ENCODE assay signal across 8 mouse cellular contexts in genomic region chr4:119194909-119195581, GRCm38 (mm10). TPM values are rescaled to one million over a fixed set of nuclear protein-coding genes. Genes with fewer than 3 reads are reported as not detected.
A peak's percentile ranks its signal among the peaks of the same experiment; 100 is the strongest.
DNase-seq lines count a peak whose midpoint lies in the region; ATAC-seq and TF ChIP-seq lines count a peak whose summit lies in the region.

Gene Svbp, plus strand, starts transcription at chr4:119195306.

- ATAC-seq in intestine, postnatal 0 days = peak; percentile 95

- H3K27ac ChIP-seq in embryonic facial prominence, embryonic 10.5 days (replicated peaks) = peak within 1 kb of the TSS; percentile 90
- peak within 1 kb of the TSS; percentile 36; the same call in 1 of the 2 replicates for H3K27ac ChIP-seq in intestine, postnatal 0 days (ENCODE audit: low read depth, low read length)
- H3K27ac ChIP-seq in midbrain, embryonic 10.5 days (replicated peaks) = peak within 1 kb of the TSS; percentile 93

- H3K9ac ChIP-seq in intestine, postnatal 0 days (ENCODE audit: low read depth, low read length) = peak within 1 kb of the TSS; percentile 61

- TF ChIP-seq CTCF in intestine, postnatal 0 days (IDR thresholded peaks at IDR 0.05; ENCODE audit: low read depth) = no peak

- peak within 1 kb of the TSS; percentile 72 for H3K4me2 ChIP-seq in intestine, postnatal 0 days (replicated peaks; ENCODE audit: low read depth)

- H3K36me3 ChIP-seq in embryonic facial prominence, embryonic 10.5 days (replicated peaks) = peaks cover 18% of the 10 kb centered on the region; the same call in 1 of the 2 replicates
- H3K36me3 ChIP-seq in intestine, postnatal 0 days (ENCODE audit: control insufficient read depth, insufficient read depth) = no peaks in the 10 kb centered on the region
- peaks cover 12% of the 10 kb centered on the region for H3K36me3 ChIP-seq in midbrain, embryonic 10.5 days

- H3K27me3 ChIP-seq in embryonic facial prominence, embryonic 10.5 days (replicated peaks; ENCODE audit: low read depth, poor library complexity, severe bottlenecking) = no peaks in the 10 kb centered on the region
- no peaks in the 10 kb centered on the region for H3K27me3 ChIP-seq in intestine, postnatal 0 days (replicated peaks; ENCODE audit: control insufficient read depth, insufficient read depth, low read length)
- H3K27me3 ChIP-seq in midbrain, embryonic 10.5 days (ENCODE audit: low read depth, poor library complexity, severe bottlenecking) = no peaks in the 10 kb centered on the region

- under 1% methylated on average over 47 of the region's 47 CpGs for WGBS in embryonic facial prominence, embryonic 10.5 days
- WGBS in intestine, postnatal 0 days = under 1% methylated on average over 43 of the region's 47 CpGs
- under 1% methylated on average over 46 of the region's 47 CpGs for WGBS in midbrain, embryonic 10.5 days

- H3K4me1 ChIP-seq in embryonic facial prominence, embryonic 10.5 days = peaks cover 31% of the 10 kb centered on the region
- 0 out of 2 replicates have a peak, but pooled peaks cover 3% of the 10 kb centered on the region for H3K4me1 ChIP-seq in intestine, postnatal 0 days (replicated peaks; ENCODE audit: control insufficient read depth, insufficient read depth, low read length)
- H3K4me1 ChIP-seq in midbrain, embryonic 10.5 days = peaks cover 30% of the 10 kb centered on the region

- DNase-seq in adrenal gland, postnatal 14 days = peak; percentile 96
- DNase-seq in embryonic facial prominence, embryonic 10.5 days (ENCODE audit: low spot score) = peak; percentile 97
- no peak for DNase-seq in gonadal fat pad, adult 2 months (ENCODE audit: low read depth)
- peak; percentile 83 for DNase-seq in left cerebral cortex, postnatal 36 days (ENCODE audit: low spot score in 2 of 2)
- DNase-seq in midbrain, embryonic 10.5 days (ENCODE audit: low spot score) = peak; percentile 93
- DNase-seq in right cerebral cortex, postnatal 36 days (ENCODE audit: low spot score in 2 of 2) = peak; percentile 75 to 76
- peak; percentile 95 for DNase-seq in yolk sac, embryonic 10.5 days (ENCODE audit: low spot score)

- intact Hi-C loops in left cerebral cortex, postnatal 36 days (cut with DNase I) = no loop called here

- H3K9me3 ChIP-seq in embryonic facial prominence, embryonic 10.5 days = no peaks in the 10 kb centered on the region
- H3K9me3 ChIP-seq in intestine, postnatal 0 days (ENCODE audit: control insufficient read depth) = no peaks in the 10 kb centered on the region
- no peaks in the 10 kb centered on the region for H3K9me3 ChIP-seq in midbrain, embryonic 10.5 days (replicated peaks)

- H3K4me3 ChIP-seq in embryonic facial prominence, embryonic 10.5 days = peak within 1 kb of the TSS; percentile 86
- peak within 1 kb of the TSS; percentile 88 for H3K4me3 ChIP-seq in intestine, postnatal 0 days (ENCODE audit: low read depth, low read length)
- H3K4me3 ChIP-seq in midbrain, embryonic 10.5 days = peak within 1 kb of the TSS; percentile 68

RNA-seq across cellular contexts. Expression of gene Svbp, which starts in this region (rescaled TPM):
- total RNA-seq in adrenal gland, postnatal 14 days (2021) = 19.0 and 22.5 TPM in 2 replicates
- 132 and 139 TPM in 2 replicates for polyA plus RNA-seq in embryonic facial prominence, embryonic 10.5 days (2016; fragmentation: Nextera tagmentation; extraction: Ambion mirVana)
- 25.2 and 29.0 TPM in 2 replicates for polyA plus RNA-seq in gonadal fat pad, adult 2 months (2012; rRNA removed)
- polyA plus RNA-seq in intestine, postnatal 0 days (2015; fragmentation: Nextera tagmentation; extraction: Ambion mirVana) = 88.1 and 91.6 TPM in 2 replicates
- total RNA-seq in left cerebral cortex, postnatal 36 days (2021) = 10 to 100 TPM; 18.5 to 20.5 TPM
- 152 and 156 TPM in 2 replicates for polyA plus RNA-seq in midbrain, embryonic 10.5 days (2016; fragmentation: Nextera tagmentation; extraction: Ambion mirVana)

Comparison
In these comparisons a context has a peak if more than half of its experiments do, and no peak if none do; other contexts are left out.
1. H3K27ac ChIP-seq: peak in every context shown above with its lines; median percentile 93 in midbrain, embryonic 10.5 days; 90 in embryonic facial prominence, embryonic 10.5 days; 36 in intestine, postnatal 0 days.